Mouse (Mus musculus): ENCODE results near the gene Znrd1. TPM values are rescaled to one million over a fixed set of nuclear protein-coding genes. Genes with fewer than 3 reads are reported as not detected.
A peak's percentile ranks its signal among the peaks of the same experiment; 100 is the strongest.

Znrd1 gene
- total RNA-seq, 2 experiments from 2014 or later: 19.6 to 23.2 TPM

GRCm38 (mm10) chr17:36971172-36971850 is 13.0 kb upstream of the Znrd1 start:
- DNase-seq: no peak

- no peak for DNase-seq
These were observed 12.0 kb upstream of the Znrd1 start for GRCm38 (mm10) chr17:36970316-36970890.

- no peak for DNase-seq
These were observed 8.5 kb upstream of the Znrd1 start for GRCm38 (mm10) chr17:36966875-36967274.

GRCm38 (mm10) chr17:36961125-36961524 is 2.8 kb upstream of the Znrd1 start:
- no peak for DNase-seq

GRCm38 (mm10) chr17:36958884-36959283 is 525 bp upstream of the Znrd1 start:
- DNase-seq: peak; percentile 13

GRCm38 (mm10) chr17:36953062-36953461 is 5.3 kb downstream of the Znrd1 start:
- no peak for DNase-seq

GRCm38 (mm10) chr17:36952631-36953030 is 5.7 kb downstream of the Znrd1 start:
- DNase-seq: no peak

GRCm38 (mm10) chr17:36950981-36951947 is 7.1 kb downstream of the Znrd1 start, which contains the start of gene Ppp1r11:
Gene Ppp1r11, minus strand, starts transcription at chr17:36951741.
- DNase-seq: peak; percentile 88

- no peak for DNase-seq
These were observed 9.1 kb downstream of the Znrd1 start for GRCm38 (mm10) chr17:36949265-36949664.

- DNase-seq: no peak
These were observed 10.1 kb downstream of the Znrd1 start for GRCm38 (mm10) chr17:36948286-36948685.

- peak; percentile 46 for DNase-seq
These were observed 11.1 kb downstream of the Znrd1 start for GRCm38 (mm10) chr17:36947051-36947819.

GRCm38 (mm10) chr17:36944121-36944775 is 14.1 kb downstream of the Znrd1 start:
- no peak for DNase-seq

- no peak for DNase-seq
These were observed 14.7 kb downstream of the Znrd1 start for GRCm38 (mm10) chr17:36943691-36944090.

- DNase-seq: no peak
These were observed 15.4 kb downstream of the Znrd1 start, which contains the start of gene Rnf39 for GRCm38 (mm10) chr17:36942791-36943471. Gene Rnf39, plus strand, starts transcription at chr17:36942918.

GRCm38 (mm10) chr17:36942391-36942790 is 16.0 kb downstream of the Znrd1 start:
- DNase-seq: no peak

- no peak for DNase-seq
These were observed 20.3 kb downstream of the Znrd1 start for GRCm38 (mm10) chr17:36938056-36938455.

GRCm38 (mm10) chr17:36931806-36932205 is 26.6 kb downstream of the Znrd1 start:
- DNase-seq: no peak

GRCm38 (mm10) chr17:36931130-36931529 is 27.2 kb downstream of the Znrd1 start:
- no peak for DNase-seq

GRCm38 (mm10) chr17:36930233-36930632 is 28.1 kb downstream of the Znrd1 start:
- DNase-seq: no peak

GRCm38 (mm10) chr17:36929236-36929932 is 29.0 kb downstream of the Znrd1 start:
- no peak for DNase-seq
